Mouse (Mus musculus) CD8-positive naive resting alpha-beta T cell, adult 2 months (primary cell): Measurements from ENCODE around the gene Tet1.

Experiments
- DNase-seq, 2 experiments: peaks; one replicate each; pipeline ENCODE4 v3.0.0; 2022; ENCODE audit warnings: low read depth in 2 of 2, low spot score in 2 of 2

The Tet1 gene

GRCm38 (mm10) chr10:62851578-62851977 is 57.2 kb downstream of the Tet1 start:
- peak in 1 of 2 experiments; percentile 25 for DNase-seq

GRCm38 (mm10) chr10:62851025-62851424 is 57.8 kb downstream of the Tet1 start:
- no peak for DNase-seq

- DNase-seq: no peak
Observed at GRCm38 (mm10) chr10:62848783-62849182, 60.0 kb downstream of the Tet1 start.

GRCm38 (mm10) chr10:62847069-62847626 is 61.6 kb downstream of the Tet1 start:
- no peak for DNase-seq

- DNase-seq: no peak
Observed at GRCm38 (mm10) chr10:62843787-62844491, 64.9 kb downstream of the Tet1 start.

- DNase-seq: no peak
Observed at GRCm38 (mm10) chr10:62841901-62842447, 66.8 kb downstream of the Tet1 start.

DNA sequence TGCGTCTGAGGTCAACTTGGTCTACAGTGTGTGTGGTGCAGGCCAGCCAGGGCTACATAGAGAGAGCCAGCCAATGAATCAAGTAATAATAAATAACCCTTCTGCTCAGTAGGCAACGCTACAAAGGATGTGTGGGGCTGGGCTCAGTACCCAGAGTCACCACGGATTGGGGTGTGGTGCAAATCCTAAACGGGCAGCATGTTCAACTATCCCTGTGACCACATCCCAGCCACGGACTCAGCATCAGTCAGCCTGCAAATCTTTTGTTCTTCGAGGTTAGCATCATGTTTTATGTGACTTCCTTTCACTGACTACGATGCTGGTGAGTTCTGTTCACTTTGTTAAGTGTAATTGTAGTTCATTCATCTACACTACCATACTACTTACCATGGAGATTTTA is 68.1 kb downstream of the Tet1 start:
- DNase-seq: peak; percentile 46 to 61

DNA sequence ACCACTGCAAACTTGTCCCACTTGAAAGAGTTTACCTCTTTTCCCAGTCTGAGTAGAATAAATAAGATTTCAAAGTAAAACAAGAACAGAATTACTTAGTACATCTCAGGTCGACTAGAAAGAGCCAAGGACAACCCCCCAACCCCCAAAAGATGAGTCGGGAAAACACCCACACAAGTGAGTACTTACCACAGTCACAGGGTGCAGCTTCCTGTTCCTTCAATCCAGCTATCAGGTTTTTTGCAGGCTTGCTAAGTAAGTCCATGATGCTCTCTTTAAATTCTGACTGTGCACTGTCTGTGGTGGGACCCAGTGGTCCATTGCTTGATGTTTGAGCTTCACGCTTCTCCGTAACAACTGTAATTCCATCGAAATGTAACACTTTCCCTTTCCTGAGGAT is 70.8 kb downstream of the Tet1 start:
- DNase-seq: peak in 1 of 2 experiments; percentile 15

GRCm38 (mm10) chr10:62832783-62833182 is 76.0 kb downstream of the Tet1 start:
- no peak for DNase-seq

- no peak for DNase-seq
Observed at GRCm38 (mm10) chr10:62831546-62831945, 77.2 kb downstream of the Tet1 start.

DNA sequence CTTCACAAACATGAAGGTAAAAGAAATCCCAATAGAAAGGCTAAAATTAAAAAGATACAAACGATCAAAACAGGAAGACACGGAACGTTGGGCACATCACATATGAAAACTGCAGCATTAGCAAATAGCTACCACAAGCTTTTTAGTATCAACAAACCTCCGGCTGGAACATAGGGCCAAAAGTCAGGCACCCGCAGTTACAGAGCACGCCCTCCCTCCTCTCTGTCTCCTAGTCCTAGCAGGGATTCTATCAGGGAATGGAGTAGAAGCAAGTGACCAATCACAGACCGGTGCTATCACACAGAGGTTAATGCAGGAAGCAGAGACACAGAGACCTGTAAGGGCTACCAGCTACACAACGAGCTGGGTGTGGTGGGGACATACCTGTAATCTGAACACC is 84.3 kb downstream of the Tet1 start:
- no peak for DNase-seq

- DNase-seq: no peak
Observed at GRCm38 (mm10) chr10:62823431-62823830, 85.4 kb downstream of the Tet1 start.

DNA sequence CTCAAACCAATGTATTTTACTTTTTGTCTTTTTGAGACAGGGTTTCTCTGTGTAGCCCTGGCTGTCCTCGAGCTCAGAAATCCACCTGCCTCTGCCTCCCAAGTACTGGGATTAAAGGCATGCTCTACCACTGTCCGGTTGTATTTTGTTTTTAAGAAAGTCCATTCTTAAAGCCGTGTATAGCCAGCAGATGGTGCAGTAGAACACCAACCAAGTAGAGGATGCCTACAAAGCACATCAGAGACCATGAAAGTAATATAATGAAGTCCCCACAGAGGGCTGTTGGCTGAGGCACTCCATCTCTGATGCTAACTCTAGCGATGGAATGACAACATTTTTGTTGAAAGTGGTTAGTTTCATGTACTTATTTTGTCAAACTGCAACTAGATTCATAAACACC is 98.8 kb downstream of the Tet1 start:
- DNase-seq: no peak

DNA sequence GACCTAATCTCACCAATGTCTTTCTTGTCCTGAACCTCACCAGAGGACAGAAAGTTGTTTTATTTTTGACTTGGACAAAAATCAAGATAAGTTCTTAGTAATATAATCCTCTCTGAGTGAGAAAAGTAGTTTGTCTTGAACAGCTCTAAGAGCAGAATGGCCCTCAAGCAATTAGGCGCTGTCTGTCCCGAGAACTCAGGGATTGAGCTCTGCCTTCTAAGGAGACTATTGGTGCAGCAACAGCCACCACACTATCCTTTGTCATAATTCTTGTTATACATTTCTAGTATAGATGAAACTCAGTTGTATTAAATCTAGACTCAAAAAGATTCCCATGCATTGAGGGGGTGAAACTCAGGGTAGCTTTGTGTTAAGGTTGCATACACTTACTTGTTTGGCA is 100.0 kb downstream of the Tet1 start:
- no peak for DNase-seq

GRCm38 (mm10) chr10:62808316-62808715 is 100.5 kb downstream of the Tet1 start:
- DNase-seq: no peak

DNA sequence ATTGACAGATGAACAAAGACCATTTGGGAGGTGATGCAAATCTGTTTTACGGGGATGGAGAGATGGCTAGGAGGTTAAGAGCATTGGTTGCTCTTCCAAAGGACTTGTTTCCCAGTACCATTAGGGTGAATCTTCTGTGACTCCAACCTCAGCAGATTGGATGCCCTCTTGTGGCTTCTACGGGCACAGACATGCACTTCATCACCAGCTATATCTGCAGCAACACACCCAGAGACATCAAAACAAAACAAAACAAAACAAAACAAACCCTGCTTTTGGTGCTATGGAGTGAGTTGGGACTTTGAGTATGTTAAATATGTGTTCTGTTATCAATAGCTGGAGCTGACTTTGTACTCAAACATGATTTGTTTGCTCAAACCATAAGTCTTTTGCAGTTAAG is 104.7 kb downstream of the Tet1 start:
- DNase-seq: no peak

DNA sequence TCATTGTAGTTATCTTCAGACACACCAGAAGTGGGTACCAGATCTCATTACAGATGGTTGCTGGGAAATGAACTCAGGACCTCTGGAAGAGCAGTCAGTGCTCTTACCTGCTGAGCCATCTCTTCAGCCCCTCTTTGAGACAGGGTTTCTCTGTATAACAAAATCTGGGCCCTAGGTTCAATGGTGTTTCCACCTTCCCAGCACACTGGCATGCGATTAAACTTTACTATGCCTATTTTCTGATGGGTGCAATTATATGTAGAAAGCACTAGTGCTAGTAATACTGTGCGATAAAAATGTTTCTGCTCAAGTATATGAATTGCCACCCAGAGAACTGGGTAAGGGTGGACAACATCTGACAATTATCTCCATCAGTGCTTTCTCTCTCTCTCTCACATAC is 105.5 kb downstream of the Tet1 start:
- no peak for DNase-seq

DNA sequence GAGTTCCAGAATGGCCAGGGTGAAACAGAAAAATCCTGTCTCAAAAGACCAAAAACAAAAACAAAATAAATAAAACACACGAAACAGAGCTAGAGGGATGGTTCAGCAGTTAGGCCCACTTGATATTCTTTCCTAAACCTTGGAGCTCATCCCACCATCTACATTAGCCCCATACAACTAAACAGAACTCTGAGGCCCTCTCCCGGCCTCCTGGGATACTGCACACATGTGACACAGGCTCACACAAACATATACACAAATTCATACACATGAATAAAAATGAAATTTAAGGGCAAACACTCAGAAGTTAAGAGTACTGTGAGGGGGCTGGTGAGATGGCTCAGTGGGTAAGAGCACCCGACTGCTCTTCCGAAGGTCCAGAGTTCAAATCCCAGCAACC is 114.6 kb downstream of the Tet1 start:
- no peak for DNase-seq

- no peak for DNase-seq
Observed at GRCm38 (mm10) chr10:62793091-62793453, 115.7 kb downstream of the Tet1 start.

GRCm38 (mm10) chr10:62792177-62793090 is 116.4 kb downstream of the Tet1 start, which contains the start of gene Ccar1:
Gene Ccar1 (minus strand): TSS chr10:62792286.
- peak; percentile 99 for DNase-seq

DNA sequence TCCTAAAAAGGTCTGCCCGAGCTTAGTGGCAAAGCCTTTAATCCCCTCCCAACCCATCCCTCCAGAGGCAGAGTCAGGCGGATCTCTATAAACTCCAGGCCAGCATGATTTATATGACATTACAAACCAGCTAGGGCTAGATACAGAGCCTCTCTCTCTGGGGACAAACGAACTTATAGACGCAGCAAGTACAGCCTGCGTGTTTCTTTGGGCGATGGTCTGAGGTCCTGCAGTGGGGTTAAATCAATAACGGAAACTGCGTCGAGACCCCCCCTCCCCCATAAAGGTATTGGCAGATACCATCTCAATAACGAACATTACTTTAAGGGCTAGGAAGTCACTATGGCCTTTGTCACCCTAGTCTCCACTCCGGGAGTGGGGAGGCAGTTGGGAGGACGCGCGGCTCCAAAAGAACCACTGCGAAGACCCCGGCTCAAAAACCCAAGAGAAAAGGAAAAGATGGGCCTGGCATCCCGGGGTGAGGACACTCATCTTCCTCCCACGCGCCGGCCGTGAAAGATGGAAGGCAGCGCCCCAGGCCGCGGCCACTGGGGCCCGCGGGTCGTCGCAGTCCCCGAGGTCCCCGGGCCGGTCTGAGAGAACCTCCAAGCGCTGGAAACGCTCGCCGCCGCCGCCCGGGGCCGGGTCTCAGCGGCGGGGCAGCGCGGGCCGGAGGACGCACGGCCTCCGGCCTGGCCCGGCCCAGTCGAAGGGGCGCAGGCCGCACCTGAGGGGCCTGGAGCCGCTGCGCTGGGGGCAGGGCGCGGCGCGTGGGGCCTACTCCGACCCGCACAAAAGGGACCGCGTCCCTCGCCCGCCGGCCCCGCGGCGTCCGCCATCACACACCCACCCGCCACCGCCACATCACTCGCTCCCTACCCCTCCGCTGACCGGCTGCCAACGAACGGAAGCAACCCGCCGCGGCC is 117.3 kb downstream of the Tet1 start:
- DNase-seq: peak; percentile 8 to 24
